Mouse (Mus musculus): ENCODE measurements around the gene Cdkn1c. TPM values are rescaled to one million over a fixed set of nuclear protein-coding genes. Genes with fewer than 3 reads are reported as not detected.

The Cdkn1c gene
- 1 to 10 TPM; 6.8 to 8.7 TPM for total RNA-seq (2021)

GRCm38 (mm10) chr7:143460874-143461273 lies at the start of gene Cdkn1c:
Gene Cdkn1c (minus strand): TSS chr7:143461050.
- peak; percentile 46 to 57 for DNase-seq (ENCODE audit: extremely low spot score in 1 of 2, low spot score in 1 of 2)

DNA sequence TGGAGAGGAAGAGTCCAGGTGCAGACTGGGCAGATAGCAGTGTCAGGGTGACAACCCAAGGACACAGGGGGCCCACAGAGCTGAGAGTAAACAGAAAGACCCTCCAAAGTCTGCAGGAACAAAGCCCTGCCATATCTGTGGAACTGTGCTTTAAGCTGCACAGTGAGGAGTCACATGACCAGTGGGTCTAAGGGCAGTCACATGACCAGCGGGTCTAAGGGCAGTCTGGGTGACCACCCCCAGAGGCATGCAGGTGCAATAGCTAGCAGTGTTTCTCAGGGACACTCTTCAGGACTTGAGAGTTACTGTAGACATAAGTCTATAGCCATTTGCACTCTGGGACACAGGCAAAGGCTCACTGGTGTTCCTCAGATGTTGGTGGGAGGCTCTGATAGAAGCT lies 48.7 kb upstream of the Cdkn1c start:
- no peak for DNase-seq (ENCODE audit: extremely low spot score in 1 of 2, low spot score in 1 of 2)

GRCm38 (mm10) chr7:143506675-143507074 lies 45.8 kb upstream of the Cdkn1c start:
- peak in 1 of 2 experiments; percentile 59 for DNase-seq (ENCODE audit: extremely low spot score in 1 of 2, low spot score in 1 of 2)

DNA sequence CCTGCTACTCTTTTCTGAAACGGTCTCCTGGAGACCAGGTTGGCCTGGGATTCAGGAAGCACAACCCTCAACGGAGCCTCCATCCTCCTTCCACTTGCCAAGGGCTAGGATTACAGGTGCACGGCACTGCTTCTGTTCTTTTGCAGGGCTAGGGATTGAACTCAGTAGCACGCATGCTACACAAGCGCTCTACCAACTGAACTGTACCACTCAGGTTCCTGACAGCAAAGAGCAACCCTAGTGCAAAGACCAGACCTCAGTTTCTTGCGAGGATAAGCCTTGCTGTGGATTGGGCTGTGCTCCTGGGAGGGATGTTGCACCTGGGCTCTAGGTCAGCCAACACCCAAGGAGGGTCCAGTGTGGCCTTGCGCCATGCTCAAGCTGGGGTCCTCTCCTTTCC lies 45.4 kb upstream of the Cdkn1c start:
- no peak for DNase-seq (ENCODE audit: extremely low spot score in 1 of 2, low spot score in 1 of 2)

- DNase-seq (ENCODE audit: extremely low spot score in 1 of 2, low spot score in 1 of 2) = peak; percentile 59 to 81
Observed at GRCm38 (mm10) chr7:143505823-143506222, 45.0 kb upstream of the Cdkn1c start.

GRCm38 (mm10) chr7:143505411-143505810 lies 44.6 kb upstream of the Cdkn1c start:
- DNase-seq (ENCODE audit: extremely low spot score in 1 of 2, low spot score in 1 of 2) = no peak

DNA sequence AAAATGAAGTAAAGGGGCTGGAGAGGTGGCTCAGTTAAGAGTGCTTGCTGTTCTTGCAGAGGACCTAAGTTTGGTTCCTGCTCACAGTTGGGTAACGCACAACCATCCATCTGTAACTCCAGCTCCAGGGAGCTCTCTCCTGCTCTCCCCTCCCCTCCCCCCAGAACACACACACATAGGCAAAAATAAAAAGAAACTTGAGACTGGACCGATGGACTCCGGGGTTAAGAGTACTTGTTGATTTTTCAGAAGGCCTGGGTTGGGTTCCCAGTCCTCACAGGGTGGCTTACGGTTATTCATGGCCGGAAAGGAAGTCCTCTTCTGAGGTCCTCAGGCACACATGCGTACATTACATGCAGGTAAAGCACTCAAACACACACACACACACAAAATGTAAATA lies 43.1 kb upstream of the Cdkn1c start:
- no peak for DNase-seq (ENCODE audit: extremely low spot score in 1 of 2, low spot score in 1 of 2)

- no peak for DNase-seq (ENCODE audit: extremely low spot score in 1 of 2, low spot score in 1 of 2)
Observed at GRCm38 (mm10) chr7:143502418-143503200, 41.8 kb upstream of the Cdkn1c start, which contains the start of gene Phlda2. Gene Phlda2 (minus strand): TSS chr7:143503150.

DNA sequence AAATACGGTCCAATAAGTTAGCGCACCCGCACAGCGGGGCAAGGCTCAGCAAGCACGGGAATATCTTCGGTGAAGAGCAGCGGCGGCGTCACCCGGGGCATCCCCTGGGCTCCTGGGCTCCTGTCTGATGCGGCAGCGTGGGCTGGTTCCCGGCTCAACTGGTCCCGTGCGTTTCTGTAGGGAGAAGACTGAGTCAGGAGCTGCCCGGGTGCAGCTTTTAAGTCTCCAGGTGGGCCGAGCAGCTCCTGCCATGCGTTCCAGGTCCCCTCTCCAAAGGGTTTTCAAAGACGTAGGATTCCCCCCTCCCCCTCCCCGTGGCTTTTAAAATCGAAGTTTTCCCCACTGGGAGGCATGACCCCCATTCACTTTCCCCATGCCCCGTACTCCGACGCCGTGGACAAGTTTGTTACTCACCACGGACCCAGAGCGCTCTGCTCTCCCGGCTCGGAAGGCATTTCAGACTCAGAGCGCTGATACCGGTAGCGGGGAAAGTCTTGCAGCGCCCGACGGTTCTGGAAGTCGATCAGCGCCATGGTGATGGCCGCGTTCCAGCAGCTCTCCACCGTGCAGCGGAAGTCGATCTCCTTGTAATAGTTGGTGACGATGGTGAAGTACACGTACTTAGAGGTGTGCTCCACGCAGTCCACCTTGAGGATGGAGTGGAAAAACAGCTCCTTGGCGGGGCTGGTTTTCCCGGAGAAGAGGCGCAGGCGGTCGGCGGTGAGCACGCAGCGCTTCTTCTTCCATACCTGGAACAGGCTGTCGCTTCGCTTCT lies 41.0 kb upstream of the Cdkn1c start:
- peak; percentile 19 to 33 for DNase-seq (ENCODE audit: extremely low spot score in 1 of 2, low spot score in 1 of 2)

- DNase-seq (ENCODE audit: extremely low spot score in 1 of 2, low spot score in 1 of 2) = no peak
Observed at GRCm38 (mm10) chr7:143500912-143501311, 40.1 kb upstream of the Cdkn1c start.

GRCm38 (mm10) chr7:143498584-143498983 lies 37.7 kb upstream of the Cdkn1c start:
- no peak for DNase-seq (ENCODE audit: extremely low spot score in 1 of 2, low spot score in 1 of 2)

GRCm38 (mm10) chr7:143495104-143495961 lies 34.5 kb upstream of the Cdkn1c start:
- DNase-seq (ENCODE audit: extremely low spot score in 1 of 2, low spot score in 1 of 2) = no peak

DNA sequence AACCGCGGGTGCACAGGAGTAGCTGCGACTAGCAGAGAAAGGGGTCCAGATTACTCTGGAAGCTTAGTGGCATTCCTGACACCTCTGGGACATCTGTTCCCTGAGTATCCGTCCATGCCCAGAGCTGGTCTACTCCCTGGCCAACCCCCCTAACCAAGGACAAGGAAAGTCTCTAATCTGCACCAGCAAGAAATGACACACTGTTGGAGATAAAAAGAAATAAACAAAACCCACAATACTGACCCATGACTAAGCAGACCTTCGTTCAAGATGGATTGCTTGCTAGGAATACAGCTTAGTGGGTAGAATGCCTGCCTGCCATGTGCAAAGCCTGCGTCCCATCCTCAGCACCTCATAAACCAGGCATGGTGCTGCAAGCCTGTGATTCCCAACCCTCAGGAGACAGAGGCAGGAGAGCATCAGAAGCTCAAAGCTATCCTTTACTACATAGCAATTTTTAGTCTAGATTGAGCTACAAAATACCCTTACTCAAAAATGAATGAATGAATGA lies 32.8 kb upstream of the Cdkn1c start:
- DNase-seq (ENCODE audit: extremely low spot score in 1 of 2, low spot score in 1 of 2) = no peak

- no peak for DNase-seq (ENCODE audit: extremely low spot score in 1 of 2, low spot score in 1 of 2)
Observed at GRCm38 (mm10) chr7:143489735-143490134, 28.9 kb upstream of the Cdkn1c start.

DNA sequence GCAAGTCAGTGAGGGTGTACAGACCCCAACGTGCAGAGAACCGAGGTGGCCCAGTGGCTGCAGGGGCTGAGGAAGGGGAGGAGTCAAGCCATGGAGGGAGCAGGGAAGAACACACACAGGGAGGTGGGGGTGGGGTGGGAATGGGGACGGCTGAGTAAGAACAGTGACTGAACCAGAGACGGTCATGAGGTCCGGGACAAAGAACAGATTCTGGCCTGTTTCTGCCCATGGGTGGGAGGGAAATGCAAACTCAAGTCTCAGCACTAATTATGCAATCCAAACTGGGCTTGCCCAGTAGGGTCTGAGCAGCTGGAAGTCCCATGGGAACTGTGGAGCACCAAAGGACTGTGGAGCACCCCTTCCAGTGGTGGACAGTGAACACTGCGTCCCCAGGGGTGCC lies 21.7 kb upstream of the Cdkn1c start:
- DNase-seq (ENCODE audit: extremely low spot score in 1 of 2, low spot score in 1 of 2) = no peak

GRCm38 (mm10) chr7:143481806-143482387 lies 21.0 kb upstream of the Cdkn1c start:
- no peak for DNase-seq (ENCODE audit: extremely low spot score in 1 of 2, low spot score in 1 of 2)

DNA sequence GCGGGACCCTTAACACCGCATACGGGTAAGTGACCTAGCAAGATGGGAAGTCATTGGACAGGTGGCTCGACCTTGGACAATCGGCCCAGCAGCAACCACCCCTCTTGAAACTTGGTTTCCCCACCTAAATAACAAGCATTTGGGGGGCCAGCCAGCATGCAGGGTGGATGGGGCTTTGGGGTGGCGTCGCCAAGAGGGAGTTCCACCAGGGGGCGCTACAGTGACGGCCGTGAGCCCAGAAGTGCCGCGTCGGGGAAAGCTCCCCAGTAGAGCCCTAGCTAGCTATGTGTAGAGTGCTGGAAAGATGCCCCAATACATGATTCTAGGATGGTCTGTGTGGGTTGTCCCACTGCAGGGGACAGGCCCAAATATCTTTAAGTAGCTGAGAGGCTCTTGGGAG lies 19.6 kb upstream of the Cdkn1c start:
- peak; percentile 46 to 78 for DNase-seq (ENCODE audit: extremely low spot score in 1 of 2, low spot score in 1 of 2)

DNA sequence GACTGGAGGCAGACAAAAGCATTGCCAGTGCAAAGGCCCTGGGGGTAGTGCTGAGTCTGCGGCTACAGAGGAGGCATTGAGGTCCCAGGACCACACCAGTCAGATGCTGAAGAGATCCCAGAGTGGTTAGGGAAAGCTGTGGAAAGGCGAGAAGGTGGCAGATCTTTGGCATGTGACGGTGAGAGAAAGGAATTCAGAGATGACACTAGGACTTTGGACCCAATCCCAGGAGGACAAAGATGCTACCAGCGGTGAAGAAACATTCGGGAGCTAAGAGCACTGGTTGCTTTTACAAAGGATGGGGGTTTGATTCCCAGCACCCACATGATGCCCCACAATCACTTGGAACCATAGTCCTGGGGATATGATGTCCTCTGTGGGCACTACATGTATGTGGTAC lies 16.9 kb upstream of the Cdkn1c start:
- DNase-seq (ENCODE audit: extremely low spot score in 1 of 2, low spot score in 1 of 2) = no peak

DNA sequence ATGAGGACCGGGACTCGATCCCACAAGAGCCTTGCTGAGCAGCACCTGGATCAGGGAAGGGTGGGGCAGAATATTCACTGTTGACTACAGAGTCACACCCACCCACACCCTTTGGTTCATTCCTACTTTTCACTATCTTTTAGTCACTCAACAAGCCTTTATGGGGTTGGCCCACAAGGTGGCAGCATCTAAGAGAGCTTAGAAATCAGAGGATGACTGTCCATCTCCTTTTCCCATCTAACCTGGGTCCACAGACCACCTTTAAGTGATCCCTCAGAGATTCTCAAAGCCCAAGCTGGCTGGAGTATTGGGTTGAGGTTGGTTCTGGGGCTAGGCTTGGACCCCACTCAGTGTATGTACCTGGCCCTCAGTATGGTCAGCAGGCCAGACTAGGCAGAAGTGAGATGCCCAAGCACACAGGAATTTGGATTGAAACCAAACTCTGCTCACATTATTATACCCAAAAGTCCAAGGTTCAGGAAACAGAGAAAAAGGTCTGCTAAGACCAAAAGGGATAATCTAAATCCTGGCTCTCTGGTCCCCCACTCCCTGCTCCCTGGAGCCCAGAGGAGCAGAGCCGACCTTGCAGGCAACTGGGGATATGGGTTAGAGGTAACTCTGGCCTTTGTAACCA lies 16.0 kb upstream of the Cdkn1c start:
- DNase-seq (ENCODE audit: extremely low spot score in 1 of 2, low spot score in 1 of 2) = no peak

DNA sequence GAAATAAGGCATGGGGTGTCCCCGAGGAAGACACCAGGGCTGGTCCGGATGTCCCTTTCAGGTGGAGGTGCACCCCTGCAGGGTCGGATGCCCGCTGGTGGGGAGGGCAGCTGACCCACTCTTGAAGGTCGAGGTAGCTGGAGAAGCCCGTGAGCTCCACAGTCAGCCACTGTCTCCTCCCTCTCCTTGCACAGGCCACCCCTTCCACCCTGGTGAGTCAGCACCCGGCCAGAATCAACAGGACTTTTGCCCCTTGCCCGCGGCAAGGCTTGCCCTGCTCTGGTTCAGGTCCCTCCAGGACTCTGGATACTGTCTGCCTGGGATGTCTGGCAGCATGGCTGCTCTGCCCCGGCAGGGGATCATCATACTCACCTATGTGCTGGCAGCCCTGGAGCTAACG lies 15.0 kb upstream of the Cdkn1c start:
- DNase-seq (ENCODE audit: extremely low spot score in 1 of 2, low spot score in 1 of 2) = no peak
